Mouse (Mus musculus): ENCODE results near the gene Gsta3. TPM values are rescaled to one million over a fixed set of nuclear protein-coding genes. Genes with fewer than 3 reads are reported as not detected.

Gsta3 gene
- polyA plus RNA-seq, 1 experiment from 2014 or later = 71.7 TPM

- no peak for DNase-seq (ENCODE audit: low spot score)
- H3K9ac ChIP-seq (ENCODE audit: low read length) = no peak overlapping the region
- no peaks in the 10 kb centered on the region for H3K27me3 ChIP-seq (ENCODE audit: control insufficient read depth, insufficient read depth, low read length)
- H3K4me1 ChIP-seq (replicated peaks; ENCODE audit: control insufficient read depth, insufficient read depth) = no peaks in the 10 kb centered on the region
- ATAC-seq (ENCODE audit: low FRiP score, low TSS enrichment) = no peak
- H3K4me2 ChIP-seq (replicated peaks; ENCODE audit: low read depth) = no peak overlapping the region
- H3K9me3 ChIP-seq (ENCODE audit: control insufficient read depth, low read length) = no peaks in the 10 kb centered on the region
- H3K27ac ChIP-seq (replicated peaks) = no peak overlapping the region
- no peak for TF ChIP-seq EP300 (optimal IDR thresholded peaks at IDR 0.05)
- no peak for TF ChIP-seq CTCF (IDR thresholded peaks at IDR 0.05; ENCODE audit: low read depth)
- H3K4me3 ChIP-seq (ENCODE audit: low read depth, low read length) = no peak overlapping the region
- 77% methylated on average over 6 of the region's 6 CpGs for WGBS
- H3K36me3 ChIP-seq (ENCODE audit: control insufficient read depth, insufficient read depth, low read length) = no peaks in the 10 kb centered on the region
Observed at GRCm38 (mm10) chr1:21251661-21252060, 11.3 kb downstream of the Gsta3 start.

GRCm38 (mm10) chr1:21252566-21253302, 12.3 kb downstream of the Gsta3 start:
- no peaks in the 10 kb centered on the region for H3K36me3 ChIP-seq (ENCODE audit: control insufficient read depth, insufficient read depth, low read length)
- ATAC-seq (ENCODE audit: low FRiP score, low TSS enrichment) (no peak), DNase-seq (ENCODE audit: low spot score) (no peak)
- H3K4me1 ChIP-seq (replicated peaks; ENCODE audit: control insufficient read depth, insufficient read depth) = no peaks in the 10 kb centered on the region
- H3K27me3 ChIP-seq (ENCODE audit: control insufficient read depth, insufficient read depth, low read length) = no peaks in the 10 kb centered on the region
- no peaks in the 10 kb centered on the region for H3K9me3 ChIP-seq (ENCODE audit: control insufficient read depth, low read length)
- H3K4me2 ChIP-seq (replicated peaks; ENCODE audit: low read depth) = no peak overlapping the region
- no peak overlapping the region for H3K27ac ChIP-seq (replicated peaks)
- no peak for TF ChIP-seq CTCF (IDR thresholded peaks at IDR 0.05; ENCODE audit: low read depth)
- TF ChIP-seq EP300 (optimal IDR thresholded peaks at IDR 0.05) = no peak
- no peak overlapping the region for H3K9ac ChIP-seq (ENCODE audit: low read length)
- 64% methylated on average over 10 of the region's 10 CpGs for WGBS
- H3K4me3 ChIP-seq (ENCODE audit: low read depth, low read length) = no peak overlapping the region

GRCm38 (mm10) chr1:21253303-21253650, 12.9 kb downstream of the Gsta3 start:
- no peaks in the 10 kb centered on the region for H3K4me1 ChIP-seq (replicated peaks; ENCODE audit: control insufficient read depth, insufficient read depth)

GRCm38 (mm10) chr1:21253856-21254255, 13.5 kb downstream of the Gsta3 start:
- no peak for ATAC-seq (ENCODE audit: low FRiP score, low TSS enrichment)
- Histone ChIP-seq H3K9ac (ENCODE audit: low read length) (no peak overlapping the region), H3K4me3 (ENCODE audit: low read depth, low read length) (no peak overlapping the region), H3K4me1 (replicated peaks; ENCODE audit: control insufficient read depth, insufficient read depth) (no peaks in the 10 kb centered on the region), H3K27ac (replicated peaks) (no peak overlapping the region), H3K9me3 (ENCODE audit: control insufficient read depth, low read length) (no peaks in the 10 kb centered on the region), H3K27me3 (ENCODE audit: control insufficient read depth, insufficient read depth, low read length) (no peaks in the 10 kb centered on the region), H3K36me3 (ENCODE audit: control insufficient read depth, insufficient read depth, low read length) (no peaks in the 10 kb centered on the region), H3K4me2 (replicated peaks; ENCODE audit: low read depth) (no peak overlapping the region)
- no peak for DNase-seq (ENCODE audit: low spot score)
- TF ChIP-seq CTCF (IDR thresholded peaks at IDR 0.05; ENCODE audit: low read depth) (no peak), EP300 (optimal IDR thresholded peaks at IDR 0.05) (no peak)
- WGBS = 79% methylated on average over 4 of the region's 4 CpGs

More at GRCm38 (mm10) chr1:21253303-21253650, 12.9 kb downstream of the Gsta3 start:
- Histone ChIP-seq H3K9me3 (ENCODE audit: control insufficient read depth, low read length) (no peaks in the 10 kb centered on the region), H3K9ac (ENCODE audit: low read length) (no peak overlapping the region), H3K27me3 (ENCODE audit: control insufficient read depth, insufficient read depth, low read length) (no peaks in the 10 kb centered on the region), H3K4me3 (ENCODE audit: low read depth, low read length) (no peak overlapping the region), H3K36me3 (ENCODE audit: control insufficient read depth, insufficient read depth, low read length) (no peaks in the 10 kb centered on the region), H3K27ac (replicated peaks) (no peak overlapping the region), H3K4me2 (replicated peaks; ENCODE audit: low read depth) (no peak overlapping the region)
- WGBS = 68% methylated on average over 1 of the region's 1 CpGs
- no peak for TF ChIP-seq EP300 (optimal IDR thresholded peaks at IDR 0.05)
- TF ChIP-seq CTCF (IDR thresholded peaks at IDR 0.05; ENCODE audit: low read depth) = no peak
- no peak for ATAC-seq (ENCODE audit: low FRiP score, low TSS enrichment)
- DNase-seq (ENCODE audit: low spot score) = no peak

- Histone ChIP-seq H3K9ac (ENCODE audit: low read length) (no peak overlapping the region), H3K4me1 (replicated peaks; ENCODE audit: control insufficient read depth, insufficient read depth) (no peaks in the 10 kb centered on the region), H3K9me3 (ENCODE audit: control insufficient read depth, low read length) (no peaks in the 10 kb centered on the region), H3K36me3 (ENCODE audit: control insufficient read depth, insufficient read depth, low read length) (no peaks in the 10 kb centered on the region), H3K27me3 (ENCODE audit: control insufficient read depth, insufficient read depth, low read length) (no peaks in the 10 kb centered on the region), H3K4me3 (ENCODE audit: low read depth, low read length) (no peak overlapping the region), H3K4me2 (replicated peaks; ENCODE audit: low read depth) (no peak overlapping the region), H3K27ac (replicated peaks) (no peak overlapping the region)
- ATAC-seq (ENCODE audit: low FRiP score, low TSS enrichment) (no peak), DNase-seq (ENCODE audit: low spot score) (no peak)
- WGBS = 93% methylated on average over 7 of the region's 7 CpGs
- no peak for TF ChIP-seq CTCF (IDR thresholded peaks at IDR 0.05; ENCODE audit: low read depth)
- no peak for TF ChIP-seq EP300 (optimal IDR thresholded peaks at IDR 0.05)
Observed at GRCm38 (mm10) chr1:21255625-21256345, 15.4 kb downstream of the Gsta3 start.

- no peak for TF ChIP-seq CTCF (IDR thresholded peaks at IDR 0.05; ENCODE audit: low read depth)
- TF ChIP-seq EP300 (optimal IDR thresholded peaks at IDR 0.05) = no peak
- ATAC-seq (ENCODE audit: low FRiP score, low TSS enrichment) (no peak), DNase-seq (ENCODE audit: low spot score) (no peak)
- Histone ChIP-seq H3K27ac (replicated peaks) (no peak overlapping the region), H3K9ac (ENCODE audit: low read length) (no peak overlapping the region), H3K36me3 (ENCODE audit: control insufficient read depth, insufficient read depth, low read length) (no peaks in the 10 kb centered on the region), H3K27me3 (ENCODE audit: control insufficient read depth, insufficient read depth, low read length) (no peaks in the 10 kb centered on the region), H3K4me3 (ENCODE audit: low read depth, low read length) (no peak overlapping the region), H3K4me2 (replicated peaks; ENCODE audit: low read depth) (no peak overlapping the region), H3K9me3 (ENCODE audit: control insufficient read depth, low read length) (no peaks in the 10 kb centered on the region), H3K4me1 (replicated peaks; ENCODE audit: control insufficient read depth, insufficient read depth) (no peaks in the 10 kb centered on the region)
- WGBS = 51% methylated on average over 3 of the region's 3 CpGs
Observed at GRCm38 (mm10) chr1:21256391-21256790, 16.0 kb downstream of the Gsta3 start.

All from stomach, postnatal 0 days (tissue).